Mouse (Mus musculus) urinary bladder, postnatal 14 days (tissue): ENCODE data around the gene Gm21976.

ENCODE experiments used
- DNase-seq: peaks from one replicate; pipeline ENCODE4 v3.0.0; 2021; ENCODE audit warnings: low spot score

The Gm21976 gene

GRCm38 (mm10) chr13:98354090-98354801, 74.6 kb downstream of the Gm21976 start, which contains the start of gene Foxd1:
TSS of gene Foxd1 (plus strand) at chr13:98354242.
- peak; percentile 11 for DNase-seq

GRCm38 (mm10) chr13:98354871-98355558, 75.3 kb downstream of the Gm21976 start:
- DNase-seq, result peak; percentile 10

GRCm38 (mm10) chr13:98355559-98356111, 75.9 kb downstream of the Gm21976 start:
- DNase-seq, result no peak

- no peak for DNase-seq
These were observed 76.7 kb downstream of the Gm21976 start for GRCm38 (mm10) chr13:98356176-98356972.
